Mouse (Mus musculus) cerebellum, postnatal 4 days (tissue): ENCODE data around the gene Scgb1b18.
"Not testable (repeated sequence)": the region's sequence is repeated elsewhere in the genome, so short reads cannot be mapped to it uniquely, and the experiment has no call there.

Experiments used
- DNase-seq, 2 experiments: peaks; one replicate each; pipeline ENCODE4 v3.0.0; 2022; ENCODE audit warnings: low spot score in 2 of 2, mixed read lengths in 1 of 2

The Scgb1b18 gene

GRCm38 (mm10) chr7:33185268-33185667, at the start of gene Scgb1b18:
Gene Scgb1b18, plus strand, starts transcription at chr7:33185568.
- DNase-seq, result not testable (repeated sequence)

GRCm38 (mm10) chr7:33173764-33174163, 11.6 kb upstream of the Scgb1b18 start, which contains the start of gene Scgb2b18:
Gene Scgb2b18, minus strand, starts transcription at chr7:33173864.
- DNase-seq, result not testable (repeated sequence)
